Mouse (Mus musculus) neural tube, embryonic 14.5 days (tissue): ENCODE results near the gene Gm7029. TPM values are rescaled to one million over a fixed set of nuclear protein-coding genes. Genes with fewer than 3 reads are reported as not detected.
"Not testable (repeated sequence)": the region's sequence is repeated elsewhere in the genome, so short reads cannot be mapped to it uniquely, and the experiment has no call there.

Experiments used
- ATAC-seq: fragments of 200-750 bp; cut with Nextera tagmentation; 2 replicates; pipeline ENCODE4 v1.8.0; 2017; ENCODE audit warnings: low read depth, mild to moderate bottlenecking, moderate TSS enrichment, moderate library complexity
- H3K27ac ChIP-seq: fragments of 300-500 bp; sonication (generic); 2 replicates; pipeline ENCODE4 v1.5.1; 2014; ENCODE audit warnings: low read depth, mild to moderate bottlenecking, control low read depth, low read length, moderate library complexity, mixed read lengths
- H3K27me3 ChIP-seq: fragments of 300-500 bp; sonication (generic); 2 replicates; pipeline ENCODE4 v1.6.1; 2014; ENCODE audit warnings: low read length; ENCODE audit not compliant: control insufficient read depth, insufficient read depth
- H3K36me3 ChIP-seq: fragments of 300-500 bp; sonication (generic); 2 replicates; pipeline ENCODE4 v1.6.1; 2014; ENCODE audit warnings: low read length, mixed read lengths; ENCODE audit not compliant: control insufficient read depth, insufficient read depth
- H3K4me1 ChIP-seq: fragments of 300-500 bp; sonication (generic); 2 replicates; pipeline ENCODE4 v1.6.1; 2014; ENCODE audit warnings: low read length; ENCODE audit not compliant: control insufficient read depth, insufficient read depth
- H3K4me2 ChIP-seq: fragments of 300-500 bp; sonication (generic); 2 replicates; pipeline ENCODE4 v1.6.1; 2014; ENCODE audit warnings: mild to moderate bottlenecking, low read depth, low read length, control low read depth
- H3K4me3 ChIP-seq: fragments of 300-500 bp; sonication (generic); 2 replicates; pipeline ENCODE4 v1.5.1; 2014; ENCODE audit warnings: low read depth, low read length, control low read depth, mixed read lengths
- H3K9ac ChIP-seq: fragments of 300-500 bp; sonication (generic); replicated peaks from 2 replicates; pipeline ENCODE4 v1.6.1; 2014; ENCODE audit warnings: low read depth, mild to moderate bottlenecking, control low read depth, low read length, mixed read lengths
- H3K9me3 ChIP-seq: fragments of 300-500 bp; sonication (generic); 2 replicates; pipeline ENCODE4 v1.6.1; 2016; ENCODE audit warnings: low read length; ENCODE audit not compliant: control insufficient read depth
- WGBS: fragments of 180-500 bp; shearing (Covaris S2); extraction: QIAGEN DNeasy Blood & Tissue Kit; methylation state at CpG from one replicate; pipeline ENCODE4 v1.1.7; 2014; 5-methylcytosine and 5-hydroxymethylcytosine counted together
- polyA plus RNA-seq: library from polyadenylated mRNA; unstranded; fragments of >200 nt; fragmentation: Nextera tagmentation; extraction: Ambion mirVana; gene quantifications from 2 replicates; pipeline ENCODE4 v1.2.1, GENCODE M21; 2014

Gene Gm7029
- polyA plus RNA-seq, 1 experiment from 2014 or later: not detected

- no peaks in the 10 kb centered on the region for H3K9me3 ChIP-seq
- no peak overlapping the region for H3K27ac ChIP-seq
- 83% methylated on average over 4 of the region's 4 CpGs for WGBS
- H3K4me3 ChIP-seq: no peak overlapping the region
- no peaks in the 10 kb centered on the region for H3K36me3 ChIP-seq
- H3K4me2 ChIP-seq: no peak overlapping the region
- ATAC-seq: no peak
- no peaks in the 10 kb centered on the region for H3K27me3 ChIP-seq
- no peak overlapping the region for H3K9ac ChIP-seq
- no peaks in the 10 kb centered on the region for H3K4me1 ChIP-seq
These were observed 26.0 kb downstream of the Gm7029 start for GRCm38 (mm10) chr17:33899642-33900041.

- no peak for ATAC-seq
- no peaks in the 10 kb centered on the region for H3K4me1 ChIP-seq
- no peak overlapping the region for H3K4me2 ChIP-seq
- H3K36me3 ChIP-seq: no peaks in the 10 kb centered on the region
- H3K27me3 ChIP-seq: no peaks in the 10 kb centered on the region
- H3K27ac ChIP-seq: no peak overlapping the region
- H3K4me3 ChIP-seq: no peak overlapping the region
- H3K9ac ChIP-seq: no peak overlapping the region
- H3K9me3 ChIP-seq: no peaks in the 10 kb centered on the region
- 73% methylated on average over 7 of the region's 7 CpGs for WGBS
These were observed 26.8 kb downstream of the Gm7029 start for GRCm38 (mm10) chr17:33900281-33900988.

- no peaks in the 10 kb centered on the region for H3K27me3 ChIP-seq
- no peaks in the 10 kb centered on the region for H3K36me3 ChIP-seq
- no peaks in the 10 kb centered on the region for H3K4me1 ChIP-seq
- no peaks in the 10 kb centered on the region for H3K9me3 ChIP-seq
- 91% methylated on average over 4 of the region's 4 CpGs for WGBS
- H3K4me3 ChIP-seq: no peak overlapping the region
- H3K4me2 ChIP-seq: no peak overlapping the region
- no peak overlapping the region for H3K9ac ChIP-seq
- H3K27ac ChIP-seq: no peak overlapping the region
- no peak for ATAC-seq
These were observed 27.3 kb downstream of the Gm7029 start for GRCm38 (mm10) chr17:33900989-33901314.

- ATAC-seq: no peak
- Histone ChIP-seq H3K9ac (no peak overlapping the region), H3K36me3 (no peaks in the 10 kb centered on the region), H3K4me1 (no peaks in the 10 kb centered on the region), H3K9me3 (no peaks in the 10 kb centered on the region), H3K27me3 (no peaks in the 10 kb centered on the region), H3K27ac (no peak overlapping the region), H3K4me2 (no peak overlapping the region), H3K4me3 (no peak overlapping the region)
- 48% methylated on average over 4 of the region's 4 CpGs for WGBS
These were observed 28.0 kb downstream of the Gm7029 start for GRCm38 (mm10) chr17:33901653-33902052.

GRCm38 (mm10) chr17:33902079-33902478 is 28.4 kb downstream of the Gm7029 start:
- Histone ChIP-seq H3K9ac (no peak overlapping the region), H3K4me3 (no peak overlapping the region), H3K4me1 (no peaks in the 10 kb centered on the region), H3K4me2 (no peak overlapping the region), H3K27me3 (no peaks in the 10 kb centered on the region), H3K36me3 (no peaks in the 10 kb centered on the region), H3K9me3 (no peaks in the 10 kb centered on the region), H3K27ac (no peak overlapping the region)
- ATAC-seq: no peak
- 51% methylated on average over 4 of the region's 4 CpGs for WGBS

- WGBS: 90% methylated on average over 7 of the region's 7 CpGs
- no peak for ATAC-seq
These were observed 28.9 kb downstream of the Gm7029 start for GRCm38 (mm10) chr17:33902491-33902890.

GRCm38 (mm10) chr17:33903911-33904651 is 30.4 kb downstream of the Gm7029 start:
- H3K27ac ChIP-seq: not testable (repeated sequence)
- 74% methylated on average over 6 of the region's 6 CpGs for WGBS

More at GRCm38 (mm10) chr17:33902491-33902890, 28.9 kb downstream of the Gm7029 start:
- Histone ChIP-seq H3K4me2 (no peak overlapping the region), H3K27ac (no peak overlapping the region), H3K9me3 (no peaks in the 10 kb centered on the region), H3K27me3 (no peaks in the 10 kb centered on the region), H3K4me1 (no peaks in the 10 kb centered on the region), H3K9ac (no peak overlapping the region), H3K4me3 (no peak overlapping the region), H3K36me3 (no peaks in the 10 kb centered on the region)

GRCm38 (mm10) chr17:33904835-33905234 is 31.2 kb downstream of the Gm7029 start, which contains the start of gene Platr17:
Gene Platr17 (plus strand): TSS chr17:33905135.
- H3K27ac ChIP-seq, H3K9me3 ChIP-seq, ATAC-seq, H3K36me3 ChIP-seq, H3K27me3 ChIP-seq, H3K9ac ChIP-seq, H3K4me1 ChIP-seq, H3K4me3 ChIP-seq, H3K4me2 ChIP-seq: not testable (repeated sequence)
- WGBS: 33% methylated on average over 3 of the region's 4 CpGs

More at GRCm38 (mm10) chr17:33903911-33904651, 30.4 kb downstream of the Gm7029 start:
- H3K9ac ChIP-seq, H3K4me1 ChIP-seq, H3K27me3 ChIP-seq, H3K36me3 ChIP-seq, H3K4me2 ChIP-seq, H3K9me3 ChIP-seq, H3K4me3 ChIP-seq, ATAC-seq: not testable (repeated sequence)

- no peaks in the 10 kb centered on the region for H3K27me3 ChIP-seq
- peak overlapping the region; percentile 78 for H3K27ac ChIP-seq
- peaks cover 19% of the 10 kb centered on the region for H3K36me3 ChIP-seq
- peak overlapping the region; percentile 58 for H3K4me2 ChIP-seq
- no peaks in the 10 kb centered on the region for H3K9me3 ChIP-seq
- peak overlapping the region; percentile 83 for H3K4me3 ChIP-seq
- ATAC-seq: peak; percentile 13
- H3K4me1 ChIP-seq: peaks cover 14% of the 10 kb centered on the region; the same call in 1 of the 2 replicates
- WGBS: under 1% methylated on average over 43 of the region's 44 CpGs
- H3K9ac ChIP-seq: peak overlapping the region; percentile 84
These were observed 34.9 kb downstream of the Gm7029 start for GRCm38 (mm10) chr17:33908331-33909076.
